17 mouse cellular contexts compared by ENCODE assay signal in the genomic region with DNA sequence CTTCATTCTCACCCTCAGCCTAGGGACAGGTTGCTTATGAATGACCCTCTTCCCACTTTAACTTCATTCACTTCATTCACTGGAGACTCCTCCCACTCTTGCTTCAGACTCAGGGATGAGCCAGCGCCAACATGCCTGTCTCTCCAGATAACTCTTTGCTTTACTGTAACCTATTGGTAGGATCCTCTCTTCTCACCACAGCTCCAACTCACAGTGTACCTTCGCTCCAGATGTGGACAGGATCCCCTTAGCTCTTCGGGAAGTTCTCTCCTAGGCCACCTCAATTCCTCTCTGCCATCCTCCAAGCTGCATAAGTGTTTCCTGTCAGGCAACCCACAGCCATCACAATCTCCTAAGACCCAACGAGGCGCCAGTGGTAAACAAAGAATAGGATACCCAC.
"Had no signal": no experiment of that assay in that cellular context is flagged by ENCODE, and none has a peak within 500 bp of the region (broad histone marks: within the 10 kb centered on the region; RNA-seq: fewer than 3 reads in every experiment).

No protein-coding gene starts in this region.

- ATAC-seq: intestine, postnatal 0 days; liver, embryonic 12.5 days; midbrain, embryonic 13.5 days had no signal

- H3K27me3 ChIP-seq: limb, embryonic 12.5 days; limb, embryonic 15.5 days; liver, embryonic 15.5 days; midbrain, embryonic 13.5 days; neural tube, embryonic 13.5 days had no signal

- H3K4me2 ChIP-seq: limb, embryonic 12.5 days; limb, embryonic 15.5 days; liver, embryonic 12.5 days; liver, embryonic 15.5 days; midbrain, embryonic 13.5 days; neural tube, embryonic 13.5 days had no signal

- DNase-seq: kidney, adult 2 months; kidney, postnatal 25 days; layer of hippocampus, postnatal 36 days; lung, adult 2 months; lung, postnatal 14 days; lung, postnatal 4 days; thymus, postnatal 25 days had no signal

- H3K36me3 ChIP-seq: limb, embryonic 12.5 days; limb, embryonic 15.5 days; liver, embryonic 12.5 days; liver, embryonic 15.5 days; midbrain, embryonic 13.5 days; neural tube, embryonic 13.5 days had no signal

- H3K9me3 ChIP-seq: limb, embryonic 12.5 days; limb, embryonic 15.5 days; liver, embryonic 12.5 days; liver, embryonic 15.5 days; neural tube, embryonic 13.5 days had no signal

- H3K4me3 ChIP-seq: layer of hippocampus, adult 2 months; left cerebral cortex, adult 2 months; limb, embryonic 12.5 days; limb, embryonic 15.5 days; liver, embryonic 12.5 days; liver, embryonic 15.5 days; midbrain, embryonic 13.5 days; neural tube, embryonic 13.5 days had no signal

- H3K9ac ChIP-seq: limb, embryonic 12.5 days; limb, embryonic 15.5 days; liver, embryonic 12.5 days; liver, embryonic 15.5 days; midbrain, embryonic 13.5 days; neural tube, embryonic 13.5 days had no signal

- H3K27ac ChIP-seq: kidney, postnatal 0 days; layer of hippocampus, adult 2 months; left cerebral cortex, adult 2 months; limb, embryonic 12.5 days; limb, embryonic 15.5 days; liver, embryonic 12.5 days; liver, embryonic 15.5 days; midbrain, embryonic 13.5 days; neural tube, embryonic 13.5 days had no signal

- H3K4me1 ChIP-seq: liver, embryonic 12.5 days; liver, embryonic 15.5 days had no signal
